9 mouse cellular contexts compared by ENCODE assay signal in the genomic region with DNA sequence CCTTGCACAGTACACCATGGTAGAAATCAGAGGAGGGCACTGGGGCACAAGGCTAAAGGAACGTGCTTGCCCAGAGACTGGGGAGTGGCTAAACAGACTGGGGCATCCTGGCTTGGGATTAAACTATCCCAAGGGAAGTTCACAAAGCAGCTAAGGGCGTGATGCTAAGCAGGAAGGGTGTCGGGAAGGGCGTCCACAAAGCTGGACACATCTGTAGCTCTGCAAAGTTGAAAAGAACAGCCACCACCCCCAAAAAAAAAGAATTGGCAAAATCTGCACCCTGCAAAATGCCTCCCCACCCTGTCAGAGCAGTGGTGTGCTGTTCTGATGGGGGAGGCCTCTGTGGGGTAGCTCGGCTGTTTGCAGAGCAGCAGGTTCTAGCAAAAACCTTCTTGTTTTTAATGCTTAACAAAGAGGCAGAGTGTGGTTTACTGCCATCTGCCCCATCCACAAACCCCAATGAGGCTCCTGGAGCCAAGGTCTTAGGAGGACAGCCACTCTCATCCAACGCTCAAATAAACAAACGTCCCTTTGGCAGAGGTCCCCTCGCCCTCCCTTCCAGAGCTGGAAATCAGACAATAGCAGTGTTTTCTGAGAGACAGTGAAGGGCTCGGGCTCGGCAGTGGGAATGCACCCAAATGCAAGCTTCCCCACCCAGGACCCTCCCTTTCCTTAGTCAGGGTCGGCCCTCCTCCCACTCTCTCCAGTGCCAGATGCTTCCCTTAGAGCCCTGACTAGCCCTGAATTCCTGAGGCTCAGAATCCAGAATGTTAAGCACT. TPM values are rescaled to one million over a fixed set of nuclear protein-coding genes. Genes with fewer than 3 reads are reported as not detected.
DNase-seq lines count a peak whose midpoint lies in the region; ATAC-seq lines count a peak whose summit lies in the region.
"Had no signal": no experiment of that assay in that cellular context is flagged by ENCODE, and none has a peak within 500 bp of the region (broad histone marks: within the 10 kb centered on the region; RNA-seq: fewer than 3 reads in every experiment).

No protein-coding gene starts in this region.

- no peak overlapping the region for H3K4me2 ChIP-seq in forebrain, embryonic 16.5 days (ENCODE audit: low read length)
- no peak overlapping the region for H3K4me2 ChIP-seq in midbrain, embryonic 16.5 days (ENCODE audit: low read length)

- H3K36me3 ChIP-seq in forebrain, embryonic 16.5 days (ENCODE audit: control insufficient read depth, insufficient read depth) = no peaks in the 10 kb centered on the region
- no peaks in the 10 kb centered on the region for H3K36me3 ChIP-seq in hindbrain, embryonic 10.5 days
- no peaks in the 10 kb centered on the region for H3K36me3 ChIP-seq in midbrain, embryonic 16.5 days (ENCODE audit: control insufficient read depth, insufficient read depth, low read length)

- peak; percentile 77 for ATAC-seq in forebrain, embryonic 16.5 days
- peak; percentile 59; the same call in 1 of the 2 replicates for ATAC-seq in midbrain, embryonic 16.5 days

- peak overlapping the region; percentile 48 for H3K9ac ChIP-seq in forebrain, embryonic 16.5 days (replicated peaks; ENCODE audit: low read depth, low read length)
- peak overlapping the region; percentile 25; the same call in 1 of the 2 replicates for H3K9ac ChIP-seq in midbrain, embryonic 16.5 days (ENCODE audit: low read depth, low read length)

- peak; percentile 35 to 64 for DNase-seq in adrenal gland, adult (ENCODE audit: inconsistent age in 2 of 2, low spot score in 1 of 2)
- DNase-seq in adrenal gland, postnatal 25 days = no peak
- DNase-seq in adrenal gland, postnatal 36 days = peak; percentile 34 to 61
- DNase-seq in hindbrain, embryonic 10.5 days (ENCODE audit: low spot score) = no peak
- DNase-seq in layer of hippocampus, postnatal 14 days (ENCODE audit: low spot score in 2 of 2) = peak; percentile 52 to 79
- DNase-seq in frontal cortex, postnatal 14 days (ENCODE audit: low spot score in 2 of 2) = no peak

- 24% methylated on average over 11 of the region's 11 CpGs for WGBS in forebrain, embryonic 16.5 days
- WGBS in hindbrain, embryonic 10.5 days = 50% methylated on average over 11 of the region's 11 CpGs
- 41% methylated on average over 11 of the region's 11 CpGs for WGBS in midbrain, embryonic 16.5 days

- H3K27ac ChIP-seq in forebrain, embryonic 16.5 days (ENCODE audit: low read length) = peak overlapping the region; percentile 69
- peak overlapping the region; percentile 80 for H3K27ac ChIP-seq in hindbrain, embryonic 10.5 days
- peak overlapping the region; percentile 60 for H3K27ac ChIP-seq in midbrain, embryonic 16.5 days (ENCODE audit: low read length)

- H3K9me3 ChIP-seq in forebrain, embryonic 16.5 days (ENCODE audit: control insufficient read depth, low read length) = no peaks in the 10 kb centered on the region
- H3K9me3 ChIP-seq in hindbrain, embryonic 10.5 days = no peaks in the 10 kb centered on the region
- no peaks in the 10 kb centered on the region for H3K9me3 ChIP-seq in midbrain, embryonic 16.5 days (replicated peaks; ENCODE audit: control insufficient read depth, low read length, poor library complexity, severe bottlenecking)

- peaks cover 17% of the 10 kb centered on the region for H3K4me1 ChIP-seq in forebrain, embryonic 16.5 days (replicated peaks; ENCODE audit: control insufficient read depth, insufficient read depth, low read length)
- H3K4me1 ChIP-seq in hindbrain, embryonic 10.5 days (replicated peaks) = peaks cover 56% of the 10 kb centered on the region
- H3K4me1 ChIP-seq in midbrain, embryonic 16.5 days (ENCODE audit: control insufficient read depth, insufficient read depth, low read length) = peaks cover 8% of the 10 kb centered on the region; the same call in 1 of the 2 replicates

- no peaks in the 10 kb centered on the region for H3K27me3 ChIP-seq in forebrain, embryonic 16.5 days (replicated peaks; ENCODE audit: control insufficient read depth, insufficient read depth, low read length)
- no peaks in the 10 kb centered on the region for H3K27me3 ChIP-seq in hindbrain, embryonic 10.5 days (ENCODE audit: insufficient read depth, poor library complexity, severe bottlenecking)
- no peaks in the 10 kb centered on the region for H3K27me3 ChIP-seq in midbrain, embryonic 16.5 days (ENCODE audit: control insufficient read depth, insufficient read depth, low read depth, low read length)

- H3K4me3 ChIP-seq in forebrain, embryonic 16.5 days (replicated peaks; ENCODE audit: low read length) = no peak overlapping the region
- no peak overlapping the region for H3K4me3 ChIP-seq in hindbrain, embryonic 10.5 days
- H3K4me3 ChIP-seq in midbrain, embryonic 16.5 days (ENCODE audit: low read depth, low read length) = no peak overlapping the region
- H3K4me3 ChIP-seq: erythroblast, embryonic 14.5 days had no signal

RNA-seq across cellular contexts. Expression of a gene that starts 12.2 kb away (rescaled TPM):
- total RNA-seq in adrenal gland, postnatal 25 days (2021) = 12.6 and 17.8 TPM in 2 replicates
- total RNA-seq in adrenal gland, postnatal 36 days (2021) = 10 to 100 TPM; 13.2 to 18.5 TPM
- polyA plus RNA-seq in forebrain, embryonic 16.5 days (2015; fragmentation: Nextera tagmentation; extraction: Ambion mirVana) = 4.6 and 5.0 TPM in 2 replicates
- 2.1 and 4.1 TPM in 2 replicates for polyA plus RNA-seq in hindbrain, embryonic 10.5 days (2016; fragmentation: Nextera tagmentation; extraction: Ambion mirVana)
- 10 to 100 TPM; 69.6 to 70.6 TPM for total RNA-seq in layer of hippocampus, postnatal 14 days (2021)
- 3.8 and 4.2 TPM in 2 replicates for polyA plus RNA-seq in midbrain, embryonic 16.5 days (2015; fragmentation: Nextera tagmentation; extraction: Ambion mirVana)

RNA-seq across cellular contexts. Expression of a gene that starts 17.9 kb away (rescaled TPM):
- not detected in 2 replicates for total RNA-seq in adrenal gland, postnatal 25 days (2021)
- not detected for total RNA-seq in adrenal gland, postnatal 36 days (2021)
- not detected in 2 replicates for polyA plus RNA-seq in forebrain, embryonic 16.5 days (2015; fragmentation: Nextera tagmentation; extraction: Ambion mirVana)
- 0.11 TPM in 1 of 2 replicates, not detected in the other for polyA plus RNA-seq in hindbrain, embryonic 10.5 days (2016; fragmentation: Nextera tagmentation; extraction: Ambion mirVana)
- not detected for total RNA-seq in layer of hippocampus, postnatal 14 days (2021)
- polyA plus RNA-seq in midbrain, embryonic 16.5 days (2015; fragmentation: Nextera tagmentation; extraction: Ambion mirVana) = not detected in 2 replicates
- polyA plus RNA-seq: erythroblast, embryonic 14.5 days had no signal

Comparison
In these comparisons a context has a peak if more than half of its experiments do, and no peak if none do; other contexts are left out.
1. DNase-seq: peak in adrenal gland, adult (2 of 2), adrenal gland, postnatal 36 days (2 of 2) and layer of hippocampus, postnatal 14 days (2 of 2); none in adrenal gland, postnatal 25 days (single experiment), hindbrain, embryonic 10.5 days (single experiment) and frontal cortex, postnatal 14 days (0 of 2).
2. Peak in every context shown above with its lines, with median percentiles within 50 percentile points of each other: H3K27ac ChIP-seq.